Mouse (Mus musculus) kidney, adult 18-20 months (tissue): ENCODE measurements around the gene AF366264.
"Not testable (repeated sequence)": the region's sequence is repeated elsewhere in the genome, so short reads cannot be mapped to it uniquely, and the experiment has no call there.

ENCODE experiments used
- DNase-seq: peaks from one replicate; pipeline ENCODE4 v3.0.0; 2021

AF366264 gene

GRCm38 (mm10) chr8:13838289-13838688, at the start of gene AF366264:
Gene AF366264, minus strand, starts transcription at chr8:13838389.
- DNase-seq, result not testable (repeated sequence)

DNA sequence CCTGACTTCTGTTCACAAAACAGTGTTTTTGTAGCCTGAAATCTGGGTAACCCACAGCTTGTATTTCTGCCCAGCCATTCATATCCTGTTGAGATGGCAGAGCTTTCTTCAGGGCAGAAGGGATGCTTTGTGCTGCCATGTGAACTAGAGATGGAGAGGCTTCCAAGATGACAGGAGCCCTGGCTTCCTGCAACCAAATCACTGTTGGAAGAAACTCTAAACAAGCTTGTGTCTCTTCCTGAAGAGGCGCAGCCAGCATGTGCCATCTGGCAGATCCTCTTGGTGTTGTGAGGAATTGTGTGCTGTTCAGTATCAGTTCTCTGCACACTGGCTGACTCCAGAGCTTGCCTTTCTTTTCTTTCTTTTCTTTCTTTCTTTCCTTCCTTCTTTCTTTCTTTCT, 5.1 kb upstream of the AF366264 start:
- not testable (repeated sequence) for DNase-seq

GRCm38 (mm10) chr8:13828598-13829172, 9.5 kb downstream of the AF366264 start:
- no peak for DNase-seq

GRCm38 (mm10) chr8:13799566-13799965, 38.6 kb downstream of the AF366264 start:
- no peak for DNase-seq

DNA sequence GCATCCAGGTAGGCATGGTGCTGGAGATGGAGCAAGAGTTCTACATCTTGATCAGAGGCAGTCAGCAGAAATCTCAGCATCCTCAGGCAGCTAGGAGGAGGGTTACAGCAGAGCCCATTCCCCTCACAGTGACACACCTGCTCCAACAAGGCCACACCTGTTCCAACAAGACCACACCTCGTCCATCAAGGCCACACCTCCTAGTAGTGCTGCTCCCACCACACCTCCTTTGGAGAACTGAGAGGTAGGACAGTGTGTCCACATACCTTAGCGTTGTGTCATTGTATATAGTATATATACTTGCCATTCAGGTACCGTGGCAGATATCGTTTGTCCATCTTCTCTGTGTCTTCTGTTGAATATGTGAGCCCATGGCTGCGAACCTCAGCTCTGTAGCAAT, 40.5 kb downstream of the AF366264 start:
- no peak for DNase-seq

DNA sequence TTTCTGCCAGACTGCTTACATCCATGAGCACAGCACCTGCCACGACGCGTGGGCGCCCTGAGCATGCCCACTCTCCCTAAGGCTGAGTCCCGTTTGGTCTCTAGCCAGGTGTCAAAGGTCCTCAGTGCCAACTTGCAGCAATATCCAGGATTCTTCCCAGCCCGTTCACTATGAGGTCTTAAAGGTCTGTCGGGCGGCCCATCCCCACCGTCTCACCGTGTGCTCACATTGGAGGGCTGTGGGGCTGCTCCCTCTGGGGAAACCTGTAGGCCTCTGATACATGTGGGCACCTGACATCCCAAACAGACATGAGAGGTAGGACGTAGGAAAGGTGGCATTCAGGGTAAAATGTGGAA, 44.5 kb downstream of the AF366264 start:
- peak; percentile 13 for DNase-seq

GRCm38 (mm10) chr8:13793097-13793745, 45.0 kb downstream of the AF366264 start:
- no peak for DNase-seq

DNA sequence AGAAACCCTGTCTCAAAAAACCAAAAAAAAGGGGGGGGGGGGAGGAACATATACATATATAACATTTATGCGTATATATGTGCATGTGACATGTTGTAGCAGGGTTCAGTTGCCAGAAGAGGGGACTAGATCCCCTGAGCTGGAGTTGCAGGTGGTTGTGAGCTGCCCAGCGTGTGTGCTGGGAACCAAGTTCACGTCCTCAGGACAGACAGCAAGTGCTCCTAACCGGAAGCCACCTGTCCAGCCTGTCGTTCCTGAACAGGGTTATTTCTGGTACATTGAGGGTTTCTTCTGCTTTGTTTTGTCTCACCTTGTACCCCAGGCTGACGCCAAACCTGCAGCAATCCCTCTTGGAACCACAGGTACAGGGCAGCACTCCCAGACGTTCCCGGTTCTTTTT, 48.6 kb downstream of the AF366264 start:
- no peak for DNase-seq

DNA sequence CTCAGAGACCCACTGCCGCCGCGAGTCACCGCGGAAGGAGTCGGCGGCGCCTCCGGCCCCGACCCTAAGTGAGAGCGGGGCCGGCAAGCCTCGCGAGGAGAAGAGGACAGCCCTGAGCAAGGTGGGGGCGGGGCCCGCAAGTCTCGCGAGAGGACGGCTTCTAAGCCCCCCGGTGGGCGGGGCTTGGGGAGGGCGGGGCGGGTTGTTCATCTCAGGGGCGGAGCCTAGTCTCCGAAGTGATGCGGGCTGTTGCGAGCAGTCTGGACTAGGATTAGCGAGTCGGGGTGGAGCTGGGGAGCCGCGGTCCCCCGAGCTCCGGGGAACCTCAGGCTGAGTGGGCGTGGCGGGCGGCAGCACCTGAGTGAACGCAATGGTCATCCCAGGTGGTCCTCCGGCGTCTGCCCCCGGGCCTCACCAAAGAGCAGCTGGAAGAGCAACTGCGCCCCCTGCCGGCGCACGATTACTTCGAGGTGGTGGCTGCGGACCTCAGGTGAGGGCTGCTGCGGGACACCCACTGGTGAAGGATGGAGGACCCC, 52.4 kb downstream of the AF366264 start:
- peak; percentile 97 for DNase-seq

DNA sequence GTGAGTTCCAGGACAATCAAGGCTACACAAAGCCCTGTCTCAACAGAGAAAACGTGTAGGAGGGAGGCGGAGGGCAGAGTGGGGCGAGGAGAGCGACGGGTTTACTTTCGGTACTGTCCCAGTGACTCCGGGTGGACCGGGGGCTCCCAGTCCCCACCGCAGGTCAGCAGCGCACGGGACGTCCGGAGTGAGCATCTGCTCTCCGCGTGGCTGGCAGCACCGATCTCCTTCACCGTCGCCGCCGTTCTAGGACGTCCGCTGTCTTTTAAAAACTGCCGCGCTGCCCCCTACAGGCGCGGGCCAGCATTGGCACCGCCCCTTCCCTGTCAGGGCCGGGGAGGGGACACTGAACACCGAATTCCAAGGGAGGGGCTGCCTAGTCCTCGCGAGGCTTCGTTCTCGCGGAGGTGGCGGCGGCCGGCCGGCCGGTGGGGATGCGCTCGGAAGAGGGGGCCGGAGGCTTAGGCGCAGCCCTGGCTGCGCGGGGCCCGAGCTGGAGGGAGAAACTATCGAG, 52.9 kb downstream of the AF366264 start, which contains the start of gene Upf3a:
Gene Upf3a, plus strand, starts transcription at position 366 of the 514 bp plus-strand sequence.
- peak; percentile 90 for DNase-seq
